Mouse (Mus musculus) adrenal gland, postnatal 25 days (tissue): ENCODE results near the gene Plcxd3. TPM values are rescaled to one million over a fixed set of nuclear protein-coding genes. Genes with fewer than 3 reads are reported as not detected.

Experiments used
- DNase-seq: peaks from one replicate; pipeline ENCODE4 v3.0.0; 2021; ENCODE audit warnings: mixed read lengths
- long read RNA-seq: library from polyadenylated mRNA; stranded (forward); transcript quantifications from one replicate; pipeline ENCODE4 v2.0.0, GENCODE M21; 2021
- total RNA-seq: library from RNA; stranded (reverse); gene quantifications from 2 replicates; pipeline ENCODE4 v1.2.3, GENCODE M21; 2021

Plcxd3 gene
- 1.3 and 2.3 TPM in 2 replicates for total RNA-seq
- long read RNA-seq: 0 reads

GRCm38 (mm10) chr15:4375423-4376220 is at the start of gene Plcxd3:
TSS of gene Plcxd3 (plus strand) at chr15:4375491.
- peak; percentile 17 for DNase-seq

- DNase-seq: no peak
Observed at GRCm38 (mm10) chr15:4331867-4332266, 43.4 kb upstream of the Plcxd3 start.

- no peak for DNase-seq
Observed at GRCm38 (mm10) chr15:4341620-4342019, 33.7 kb upstream of the Plcxd3 start.

GRCm38 (mm10) chr15:4348816-4349553 is 26.3 kb upstream of the Plcxd3 start:
- DNase-seq: no peak

GRCm38 (mm10) chr15:4356397-4356796 is 18.9 kb upstream of the Plcxd3 start:
- no peak for DNase-seq

- no peak for DNase-seq
Observed at GRCm38 (mm10) chr15:4357706-4358105, 17.6 kb upstream of the Plcxd3 start.

GRCm38 (mm10) chr15:4367801-4368200 is 7.5 kb upstream of the Plcxd3 start:
- no peak for DNase-seq

- no peak for DNase-seq
Observed at GRCm38 (mm10) chr15:4374453-4374990, 769 bp upstream of the Plcxd3 start.

GRCm38 (mm10) chr15:4375031-4375422 is 264 bp upstream of the Plcxd3 start:
- DNase-seq: no peak

- no peak for DNase-seq
Observed at GRCm38 (mm10) chr15:4376221-4376631, 935 bp downstream of the Plcxd3 start.

- DNase-seq: no peak
Observed at GRCm38 (mm10) chr15:4378766-4379165, 3.5 kb downstream of the Plcxd3 start.

GRCm38 (mm10) chr15:4387774-4388173 is 12.5 kb downstream of the Plcxd3 start:
- no peak for DNase-seq

- DNase-seq: no peak
Observed at GRCm38 (mm10) chr15:4400096-4400495, 24.8 kb downstream of the Plcxd3 start.

GRCm38 (mm10) chr15:4411333-4411732 is 36.0 kb downstream of the Plcxd3 start:
- no peak for DNase-seq

GRCm38 (mm10) chr15:4440081-4440480 is 64.8 kb downstream of the Plcxd3 start:
- no peak for DNase-seq

- DNase-seq: no peak
Observed at GRCm38 (mm10) chr15:4496182-4496581, 120.9 kb downstream of the Plcxd3 start.

- DNase-seq: no peak
Observed at GRCm38 (mm10) chr15:4496984-4497383, 121.7 kb downstream of the Plcxd3 start.

GRCm38 (mm10) chr15:4498036-4498435 is 122.7 kb downstream of the Plcxd3 start:
- no peak for DNase-seq

GRCm38 (mm10) chr15:4503366-4503765 is 128.1 kb downstream of the Plcxd3 start:
- no peak for DNase-seq

- no peak for DNase-seq
Observed at GRCm38 (mm10) chr15:4503826-4504225, 128.5 kb downstream of the Plcxd3 start.

- DNase-seq: no peak
Observed at GRCm38 (mm10) chr15:4514724-4515123, 139.4 kb downstream of the Plcxd3 start.

- no peak for DNase-seq
Observed at GRCm38 (mm10) chr15:4524598-4524997, 149.3 kb downstream of the Plcxd3 start.

- DNase-seq: no peak
Observed at GRCm38 (mm10) chr15:4533700-4534099, 158.4 kb downstream of the Plcxd3 start.
